Mouse (Mus musculus) retina, embryonic 14.5 days (tissue): ENCODE results near the gene Hist2h2aa2.

Source experiments
- DNase-seq: peaks from one replicate; pipeline ENCODE4 v3.0.0-alpha.2; 2015; ENCODE audit warnings: low spot score

Gene Hist2h2aa2

GRCm38 (mm10) chr3:96197129-96197749 lies 42.8 kb downstream of the Hist2h2aa2 start:
- peak; percentile 88 for DNase-seq

GRCm38 (mm10) chr3:96196437-96197128 lies 43.5 kb downstream of the Hist2h2aa2 start:
- DNase-seq, result no peak

GRCm38 (mm10) chr3:96195616-96196313 lies 44.3 kb downstream of the Hist2h2aa2 start:
- no peak for DNase-seq

DNA sequence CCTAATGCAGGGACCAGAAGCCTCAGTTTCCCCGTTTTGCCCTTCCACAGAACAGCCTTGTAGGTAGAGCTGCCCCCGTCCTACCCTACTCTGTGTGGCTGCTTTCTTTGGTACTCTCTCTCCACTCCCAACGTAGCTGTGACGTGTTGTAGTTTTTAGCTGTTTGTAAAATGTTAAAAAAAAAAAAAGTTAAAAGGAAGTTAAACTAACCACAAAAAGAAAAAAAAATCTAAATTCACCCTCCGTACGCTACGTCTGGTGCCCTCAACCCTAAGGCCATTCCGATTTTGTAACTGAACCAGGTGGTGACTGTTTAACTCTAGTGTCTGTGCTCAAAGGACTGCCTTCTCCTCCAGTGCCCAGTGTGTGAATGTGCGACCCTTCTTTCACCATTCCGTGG lies 45.1 kb downstream of the Hist2h2aa2 start:
- no peak for DNase-seq

GRCm38 (mm10) chr3:96192977-96193376 lies 47.1 kb downstream of the Hist2h2aa2 start:
- DNase-seq, result no peak
